Mouse (Mus musculus) C2C12 (cell line): ENCODE data around the gene Nr5a1. TPM values are rescaled to one million over a fixed set of nuclear protein-coding genes. Genes with fewer than 3 reads are reported as not detected.

Experiments used
- H3K27me3 ChIP-seq: one replicate; pipeline ENCODE4 v1.6.1; 2011; ENCODE audit not compliant: control insufficient read depth, insufficient read depth, insufficient read length
- H3K36me3 ChIP-seq: one replicate; pipeline ENCODE4 v1.6.1; 2011; ENCODE audit not compliant: control insufficient read depth, insufficient read depth
- H3K4me3 ChIP-seq: one replicate; pipeline ENCODE4 v1.5.1; 2011; ENCODE audit warnings: mild to moderate bottlenecking, control low read depth; ENCODE audit not compliant: poor library complexity, insufficient read depth, severe bottlenecking
- H3K79me2 ChIP-seq: one replicate; pipeline ENCODE4 v1.6.1; 2011; ENCODE audit not compliant: control insufficient read depth, insufficient read depth
- H3K79me3 ChIP-seq: one replicate; pipeline ENCODE4 v1.6.1; 2011; ENCODE audit warnings: low read depth, control low read depth
- H3ac ChIP-seq: one replicate; pipeline ENCODE3; 2011; ENCODE audit warnings: low read depth; ENCODE audit not compliant: control insufficient read depth, insufficient read length
- CEBPB ChIP-seq: IDR thresholded peaks from one replicate; pipeline ENCODE4 v1.6.1; 2011; ENCODE audit warnings: low read depth, mild to moderate bottlenecking, control low read depth, moderate library complexity
- CTCF ChIP-seq: IDR thresholded peaks from one replicate; pipeline ENCODE4 v1.5.1; 2011; ENCODE audit not compliant: control insufficient read depth, insufficient read depth, insufficient read length
- FOSL1 ChIP-seq: IDR thresholded peaks from one replicate; pipeline ENCODE4 v1.8.0; 2011; ENCODE audit warnings: mild to moderate bottlenecking, low read length; ENCODE audit not compliant: poor library complexity, insufficient read depth, severe bottlenecking
- MAX ChIP-seq: IDR thresholded peaks from one replicate; pipeline ENCODE4 v1.6.1; 2011; ENCODE audit warnings: mild to moderate bottlenecking, control low read depth
- MYOD1 ChIP-seq: IDR thresholded peaks from one replicate; pipeline ENCODE4 v1.6.1; 2011; ENCODE audit warnings: low read depth; ENCODE audit not compliant: control insufficient read depth, insufficient read length
- MYOG ChIP-seq: IDR thresholded peaks from one replicate; pipeline ENCODE4 v1.6.1; 2011; ENCODE audit not compliant: control insufficient read depth, insufficient read length; ENCODE audit errors: extremely low read depth
- USF1 ChIP-seq: IDR thresholded peaks from one replicate; pipeline ENCODE4 v1.6.1; 2011; ENCODE audit warnings: low read depth, mild to moderate bottlenecking, control low read depth, moderate library complexity
- polyA plus RNA-seq: library from polyadenylated mRNA; unstranded; fragments of >200 nt; fragmentation: generic; extraction: Trizol; gene quantifications from one replicate; pipeline ENCODE4 v1.2.1, GENCODE M21; 2012; ENCODE audit warnings: missing spikeins

Gene Nr5a1
- polyA plus RNA-seq, 1 experiment = 0.01 TPM

DNA sequence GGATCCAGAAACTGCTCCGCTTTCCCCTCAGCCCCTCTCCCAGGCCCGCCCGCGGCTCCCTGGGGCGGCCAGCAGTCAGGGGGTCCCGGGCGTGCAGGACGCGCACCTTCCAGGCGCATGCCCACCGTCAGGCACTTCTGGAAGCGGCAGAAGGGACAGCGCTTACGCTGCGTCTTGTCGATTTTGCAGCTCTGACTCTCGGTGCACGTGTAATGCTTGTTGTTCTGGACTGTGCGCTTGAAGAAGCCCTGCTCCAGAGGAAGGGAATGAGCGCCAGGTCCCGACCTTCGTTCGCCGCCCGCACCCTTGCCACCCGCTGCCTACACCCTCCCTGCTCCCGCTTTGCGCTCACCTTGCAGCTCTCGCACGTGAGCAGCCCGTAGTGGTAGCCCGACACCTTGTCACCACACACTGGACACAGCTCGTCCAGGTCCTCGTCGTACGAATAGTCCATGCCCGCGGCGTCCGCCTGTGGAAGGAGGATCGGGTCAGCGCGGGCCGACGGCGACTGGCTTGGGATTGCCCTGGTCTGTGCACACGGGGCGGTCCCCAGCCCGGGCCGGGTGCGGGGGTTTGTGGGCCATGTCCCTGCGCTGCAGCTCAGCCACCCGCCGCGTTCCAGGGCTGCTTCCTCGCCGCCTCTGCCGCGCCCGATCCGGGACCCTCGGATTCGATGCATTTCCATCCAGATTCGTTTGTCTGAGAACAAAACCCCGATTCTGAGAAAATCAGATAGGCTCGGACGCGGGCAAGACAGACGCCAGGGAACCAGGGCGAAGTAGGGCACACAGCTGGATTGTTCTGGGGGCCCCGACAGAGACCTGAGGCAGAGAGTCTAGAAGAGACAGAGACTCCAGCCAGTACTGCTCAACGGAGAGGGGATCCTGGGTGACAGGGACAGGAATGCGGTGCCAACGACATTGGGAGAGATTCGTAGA lies 3.8 kb downstream of the Nr5a1 start:
- Histone ChIP-seq H3K27me3 (peaks cover 59% of the 10 kb centered on the region), H3K79me3 (no peaks in the 10 kb centered on the region), H3ac (no peak overlapping the region), H3K4me3 (no peak overlapping the region), H3K36me3 (no peaks in the 10 kb centered on the region), H3K79me2 (no peaks in the 10 kb centered on the region)
- no peak for TF ChIP-seq MYOD1
- TF ChIP-seq MAX = no peak
- no peak for TF ChIP-seq FOSL1
- TF ChIP-seq CEBPB = no peak
- no peak for TF ChIP-seq CTCF
- no peak for TF ChIP-seq MYOG
- no peak for TF ChIP-seq USF1

GRCm38 (mm10) chr2:38708907-38709688 lies 5.2 kb downstream of the Nr5a1 start:
- Histone ChIP-seq H3K79me3 (no peaks in the 10 kb centered on the region), H3K4me3 (no peak overlapping the region), H3K79me2 (no peaks in the 10 kb centered on the region), H3K27me3 (peaks cover 71% of the 10 kb centered on the region), H3K36me3 (no peaks in the 10 kb centered on the region), H3ac (no peak overlapping the region)
- TF ChIP-seq MYOG (no peak), FOSL1 (no peak), MYOD1 (no peak), CTCF (no peak), MAX (no peak), CEBPB (no peak), USF1 (no peak)

DNA sequence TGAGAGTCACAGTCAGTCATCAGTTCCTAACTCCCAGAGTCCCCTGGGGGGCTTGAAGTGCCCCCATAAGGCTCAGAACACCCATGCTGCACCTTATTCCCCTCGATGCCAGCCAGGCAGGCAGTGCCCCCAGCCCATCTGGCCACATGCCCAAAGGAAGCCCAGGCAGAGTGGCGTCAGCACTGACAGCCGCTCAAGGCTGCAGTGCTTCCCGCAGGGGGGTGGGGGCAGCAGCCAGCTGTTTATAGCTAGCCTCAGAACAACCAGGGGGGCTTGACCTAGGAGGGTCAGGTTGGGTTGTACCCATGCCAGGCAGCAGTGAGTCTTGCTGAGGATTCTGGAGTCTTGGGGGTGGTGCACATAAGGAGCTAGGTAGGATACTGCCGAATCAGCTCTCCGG lies 7.7 kb downstream of the Nr5a1 start:
- H3K36me3 ChIP-seq = no peaks in the 10 kb centered on the region

DNA sequence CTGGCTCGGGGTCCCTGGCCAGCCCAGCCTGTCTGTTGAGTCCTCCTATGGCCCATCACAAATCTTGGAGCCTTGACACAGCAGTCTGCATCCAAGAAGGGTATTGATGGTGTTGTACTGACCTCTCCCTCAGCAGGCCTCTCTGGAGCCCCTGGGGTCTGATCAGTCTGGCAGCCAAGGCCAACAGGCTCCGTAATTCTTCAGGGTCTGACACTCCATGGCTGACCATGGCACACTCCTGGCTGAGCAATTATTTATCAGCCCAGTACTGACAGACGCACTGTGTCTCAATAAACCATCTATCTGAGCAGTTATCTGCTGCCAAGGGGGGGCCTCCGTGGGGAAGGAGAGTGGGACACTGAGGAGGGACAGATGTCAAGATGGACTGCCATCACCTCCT lies 9.3 kb downstream of the Nr5a1 start:
- H3K79me2 ChIP-seq = no peaks in the 10 kb centered on the region
- no peak for TF ChIP-seq FOSL1
- TF ChIP-seq MYOG = no peak
- TF ChIP-seq CTCF = no peak
- no peak for TF ChIP-seq MYOD1
- TF ChIP-seq CEBPB = no peak
- TF ChIP-seq USF1 = no peak
- no peak for TF ChIP-seq MAX
- no peaks in the 10 kb centered on the region for H3K79me3 ChIP-seq
- peaks cover 79% of the 10 kb centered on the region for H3K27me3 ChIP-seq
- no peak overlapping the region for H3K4me3 ChIP-seq
- H3K36me3 ChIP-seq = no peaks in the 10 kb centered on the region
- no peak overlapping the region for H3ac ChIP-seq

More for the DNA sequence above, 7.7 kb downstream of the Nr5a1 start:
- Histone ChIP-seq H3K79me2 (no peaks in the 10 kb centered on the region), H3ac (no peak overlapping the region), H3K4me3 (no peak overlapping the region), H3K79me3 (no peaks in the 10 kb centered on the region), H3K27me3 (peaks cover 84% of the 10 kb centered on the region)
- TF ChIP-seq MAX = no peak
- no peak for TF ChIP-seq CEBPB
- TF ChIP-seq USF1 = no peak
- no peak for TF ChIP-seq CTCF
- TF ChIP-seq FOSL1 = no peak

DNA sequence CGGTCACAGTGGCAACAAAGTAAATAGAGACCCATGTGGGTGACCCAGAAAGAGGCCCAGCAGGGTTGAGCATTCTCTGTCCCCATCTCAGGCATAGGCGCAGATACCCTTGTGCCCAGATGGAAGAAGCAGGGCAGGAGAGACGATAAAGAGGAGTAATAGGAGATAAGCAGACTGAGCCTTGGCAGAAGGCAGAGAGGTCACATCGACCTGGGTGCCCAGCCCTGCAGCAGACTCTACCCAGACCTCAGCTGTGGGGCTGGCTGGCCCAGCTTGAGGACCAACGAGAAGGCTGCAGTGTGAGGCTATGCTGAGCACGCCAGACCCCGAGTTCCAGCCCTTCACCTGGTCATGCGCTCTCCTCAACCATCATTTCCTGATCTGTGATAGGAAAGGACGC lies 10.0 kb downstream of the Nr5a1 start:
- Histone ChIP-seq H3K4me3 (no peak overlapping the region), H3K79me3 (no peaks in the 10 kb centered on the region), H3K36me3 (no peaks in the 10 kb centered on the region), H3ac (no peak overlapping the region), H3K79me2 (no peaks in the 10 kb centered on the region), H3K27me3 (peaks cover 78% of the 10 kb centered on the region)
- TF ChIP-seq FOSL1 = no peak
- no peak for TF ChIP-seq CTCF
- no peak for TF ChIP-seq USF1
- no peak for TF ChIP-seq MAX
